Mouse (Mus musculus) ES-Bruce4 (cell line): ENCODE data around the gene Tbc1d2. TPM values are rescaled to one million over a fixed set of nuclear protein-coding genes. Genes with fewer than 3 reads are reported as not detected.
"Not testable (repeated sequence)": the region's sequence is repeated elsewhere in the genome, so short reads cannot be mapped to it uniquely, and the experiment has no call there.

ENCODE experiments used
- H3K27ac ChIP-seq: 2 replicates; pipeline ENCODE4 v1.5.1; 2012; ENCODE audit warnings: low read length, inconsistent platforms; ENCODE audit not compliant: insufficient read depth
- H3K27me3 ChIP-seq: 2 replicates; pipeline ENCODE4 v1.6.1; 2012; ENCODE audit warnings: mild to moderate bottlenecking, low read length, inconsistent platforms; ENCODE audit not compliant: control insufficient read depth, poor library complexity, insufficient read depth, severe bottlenecking
- H3K36me3 ChIP-seq: 2 replicates; pipeline ENCODE4 v1.6.1; 2012; ENCODE audit warnings: inconsistent platforms, mild to moderate bottlenecking, low read length, moderate library complexity; ENCODE audit not compliant: control insufficient read depth, poor library complexity, insufficient read depth, severe bottlenecking
- H3K4me1 ChIP-seq: one replicate; pipeline ENCODE4 v1.8.1; 2011; ENCODE audit warnings: low read length; ENCODE audit not compliant: control insufficient read depth, insufficient read depth
- H3K4me3 ChIP-seq: 2 replicates; pipeline ENCODE4 v1.5.1; 2011; ENCODE audit warnings: low read depth, mild to moderate bottlenecking, low read length
- H3K9ac ChIP-seq: 2 replicates; pipeline ENCODE4 v1.6.1; 2012; ENCODE audit warnings: low read depth, mild to moderate bottlenecking, inconsistent platforms; ENCODE audit not compliant: poor library complexity, severe bottlenecking
- H3K9me3 ChIP-seq: replicated peaks from 2 replicates; pipeline ENCODE4 v1.6.1; 2012; ENCODE audit warnings: mild to moderate bottlenecking, low read length, inconsistent platforms; ENCODE audit not compliant: control insufficient read depth, poor library complexity, insufficient read depth, severe bottlenecking
- CTCF ChIP-seq: IDR thresholded peaks from one replicate; pipeline ENCODE4 v1.8.1; 2011; ENCODE audit warnings: low read depth, low read length
- EP300 ChIP-seq: IDR thresholded peaks from 2 replicates; pipeline ENCODE4 v1.6.1; 2011; ENCODE audit warnings: low read depth, low read length; ENCODE audit not compliant: insufficient read depth
- POLR2A ChIP-seq: IDR thresholded peaks from one replicate; pipeline ENCODE4 v1.8.1; 2011; ENCODE audit warnings: low read length; ENCODE audit not compliant: insufficient read depth
- polyA plus RNA-seq: library from polyadenylated mRNA; stranded (reverse); fragments of >200 nt; gene quantifications from 2 replicates; pipeline ENCODE4 v1.2.4, GENCODE M21; 2011; ENCODE audit warnings: low read depth; ENCODE audit not compliant: missing spikeins, insufficient read depth, insufficient read length

Gene Tbc1d2
- polyA plus RNA-seq, 1 experiment, result 7.7 TPM

- H3K27me3 ChIP-seq, result 0 out of 2 replicates have a peak, but pooled peaks cover 4% of the 10 kb centered on the region
- H3K9ac ChIP-seq, result no peak overlapping the region
- no peak for TF ChIP-seq EP300
- TF ChIP-seq CTCF, result no peak
- TF ChIP-seq POLR2A, result no peak
- H3K4me3 ChIP-seq, result no peak overlapping the region
- H3K9me3 ChIP-seq, result no peaks in the 10 kb centered on the region
- H3K27ac ChIP-seq, result no peak overlapping the region
- no peaks in the 10 kb centered on the region for H3K4me1 ChIP-seq
- no peaks in the 10 kb centered on the region for H3K36me3 ChIP-seq
Measured at GRCm38 (mm10) chr4:46605451-46605850, 44.6 kb downstream of the Tbc1d2 start.

- TF ChIP-seq CTCF (no peak), POLR2A (no peak), EP300 (no peak)
- H3K27me3 ChIP-seq, result 0 out of 2 replicates have a peak, but pooled peaks cover 4% of the 10 kb centered on the region
- no peak overlapping the region for H3K9ac ChIP-seq
- H3K4me3 ChIP-seq, result no peak overlapping the region
- no peak overlapping the region for H3K27ac ChIP-seq
- no peaks in the 10 kb centered on the region for H3K36me3 ChIP-seq
- H3K4me1 ChIP-seq, result no peaks in the 10 kb centered on the region
- H3K9me3 ChIP-seq, result no peaks in the 10 kb centered on the region
Measured at GRCm38 (mm10) chr4:46602704-46603103, 47.3 kb downstream of the Tbc1d2 start.

- H3K9ac ChIP-seq, result peak within 1 kb of the TSS; percentile 76
- H3K27ac ChIP-seq, result no peak within 1 kb of the TSS
Measured at GRCm38 (mm10) chr4:46601844-46602423, 48.1 kb downstream of the Tbc1d2 start, which contains the start of gene Coro2a. TSS of gene Coro2a (minus strand) at chr4:46602202.

GRCm38 (mm10) chr4:46601258-46601843, 48.7 kb downstream of the Tbc1d2 start:
- no peak overlapping the region for H3K27ac ChIP-seq
- 0 out of 2 replicates have a peak, but pooled peaks cover 4% of the 10 kb centered on the region for H3K27me3 ChIP-seq
- H3K9me3 ChIP-seq, result no peaks in the 10 kb centered on the region

More at GRCm38 (mm10) chr4:46601844-46602423, 48.1 kb downstream of the Tbc1d2 start, which contains the start of gene Coro2a:
- Histone ChIP-seq H3K9me3 (no peaks in the 10 kb centered on the region), H3K4me3 (peak within 1 kb of the TSS; percentile 88), H3K36me3 (no peaks in the 10 kb centered on the region), H3K27me3 (0 out of 2 replicates have a peak, but pooled peaks cover 4% of the 10 kb centered on the region), H3K4me1 (no peaks in the 10 kb centered on the region)
- TF ChIP-seq POLR2A (no peak), CTCF (peak; percentile 93)

GRCm38 (mm10) chr4:46600473-46601257, 49.3 kb downstream of the Tbc1d2 start:
- Histone ChIP-seq H3K4me3 (peak overlapping the region; percentile 77), H3K9me3 (no peaks in the 10 kb centered on the region), H3K9ac (peak overlapping the region; percentile 76), H3K4me1 (no peaks in the 10 kb centered on the region), H3K27ac (no peak overlapping the region), H3K27me3 (0 out of 2 replicates have a peak, but pooled peaks cover 4% of the 10 kb centered on the region), H3K36me3 (no peaks in the 10 kb centered on the region)
- TF ChIP-seq CTCF (no peak), POLR2A (no peak)

More at GRCm38 (mm10) chr4:46601258-46601843, 48.7 kb downstream of the Tbc1d2 start:
- TF ChIP-seq CTCF, result no peak
- TF ChIP-seq POLR2A, result no peak
- TF ChIP-seq EP300, result no peak
- H3K36me3 ChIP-seq, result no peaks in the 10 kb centered on the region
- H3K4me1 ChIP-seq, result no peaks in the 10 kb centered on the region
- H3K4me3 ChIP-seq, result peak overlapping the region; percentile 77
- H3K9ac ChIP-seq, result peak overlapping the region; percentile 76

- H3K4me3 ChIP-seq, H3K9ac ChIP-seq, H3K4me1 ChIP-seq, H3K27me3 ChIP-seq, H3K36me3 ChIP-seq, H3K9me3 ChIP-seq, H3K27ac ChIP-seq: not testable (repeated sequence)
Measured at GRCm38 (mm10) chr4:46599609-46600008, 50.4 kb downstream of the Tbc1d2 start.
